Mouse (Mus musculus): ENCODE measurements around the gene Cyp26a1.
A peak's percentile ranks its signal among the peaks of the same experiment; 100 is the strongest.

Gene Cyp26a1

DNA sequence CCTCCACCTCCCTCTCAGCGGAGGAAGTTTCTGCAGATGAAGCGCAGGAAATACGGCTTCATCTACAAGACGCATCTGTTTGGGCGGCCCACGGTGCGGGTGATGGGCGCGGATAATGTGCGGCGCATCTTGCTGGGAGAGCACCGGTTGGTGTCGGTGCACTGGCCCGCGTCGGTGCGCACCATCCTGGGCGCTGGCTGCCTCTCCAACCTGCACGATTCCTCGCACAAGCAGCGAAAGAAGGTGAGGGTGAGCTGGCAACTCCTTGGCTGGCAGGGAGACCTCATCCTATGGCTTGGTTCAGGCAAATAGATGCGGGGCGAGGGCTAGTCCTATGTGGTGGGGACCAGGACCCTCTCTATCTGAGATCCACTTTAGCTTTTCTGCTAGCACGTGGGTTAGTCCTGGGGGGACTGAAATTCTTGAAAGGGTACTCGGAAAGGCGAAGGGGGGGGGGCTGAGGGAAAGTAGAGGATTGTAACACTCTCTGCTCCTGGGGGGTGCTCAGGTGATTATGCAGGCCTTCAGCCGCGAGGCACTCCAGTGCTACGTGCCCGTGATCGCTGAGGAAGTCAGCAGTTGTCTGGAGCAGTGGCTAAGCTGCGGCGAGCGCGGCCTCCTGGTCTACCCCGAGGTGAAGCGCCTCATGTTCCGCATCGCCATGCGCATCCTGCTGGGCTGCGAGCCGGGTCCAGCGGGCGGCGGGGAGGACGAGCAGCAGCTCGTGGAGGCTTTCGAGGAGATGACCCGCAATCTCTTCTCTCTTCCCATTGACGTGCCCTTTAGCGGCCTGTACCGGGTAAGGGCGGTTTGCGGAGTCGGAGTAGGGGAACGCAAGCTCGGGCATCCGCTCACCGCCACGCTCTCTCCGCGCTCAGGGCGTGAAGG is 919 bp downstream of the Cyp26a1 start:
- DNase-seq (ENCODE audit: low spot score in 2 of 2), result no peak

DNA sequence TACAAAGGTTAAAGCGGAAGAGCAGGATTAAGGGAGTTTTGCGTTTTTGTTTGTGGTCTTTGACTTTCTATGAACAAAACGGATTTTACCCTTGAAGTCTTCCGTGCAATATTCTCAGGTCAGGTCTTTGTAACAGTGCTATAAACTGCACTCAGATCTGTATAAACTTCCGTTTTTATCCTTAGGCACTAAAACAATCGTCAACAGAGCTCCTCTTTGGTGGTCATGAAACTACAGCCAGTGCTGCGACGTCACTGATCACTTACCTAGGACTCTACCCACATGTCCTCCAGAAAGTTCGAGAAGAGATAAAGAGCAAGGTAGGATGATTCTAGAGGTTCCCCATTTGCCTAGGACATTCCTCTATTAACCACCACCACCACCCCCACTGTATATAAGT is 2.1 kb downstream of the Cyp26a1 start:
- DNase-seq (ENCODE audit: low spot score in 2 of 2), result no peak

DNA sequence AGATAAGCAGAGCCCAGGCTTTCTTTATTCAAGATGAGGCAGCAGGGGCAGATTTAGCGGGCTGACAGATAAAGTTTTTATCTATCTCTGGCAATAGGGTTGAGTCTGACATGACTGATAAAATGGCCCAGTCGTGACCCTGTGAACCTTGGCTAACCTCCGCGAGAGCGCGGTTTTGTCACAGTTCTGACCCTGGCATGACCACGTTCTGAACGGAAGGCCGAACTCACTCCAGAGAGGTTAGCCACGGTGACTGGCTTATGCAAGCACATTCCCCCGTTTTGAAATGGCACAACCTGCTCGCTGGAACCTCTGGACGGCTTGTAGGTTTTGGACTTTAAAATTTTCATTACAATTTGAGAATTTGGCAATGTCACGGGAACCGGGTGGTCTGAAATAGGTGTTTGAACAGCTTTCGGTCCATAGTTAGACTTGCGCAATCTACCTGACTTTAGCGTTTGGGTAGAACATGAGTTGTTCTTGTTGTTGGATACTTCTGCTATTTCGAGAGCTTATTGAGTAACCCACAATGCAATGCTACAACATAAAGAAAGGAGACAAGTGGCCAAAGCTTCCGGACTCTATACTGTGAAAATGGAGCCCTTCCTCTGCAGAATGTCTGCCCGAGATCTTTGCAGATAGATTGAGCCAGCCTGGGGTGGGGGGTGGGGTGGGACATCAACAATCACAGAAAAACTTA is 4.9 kb downstream of the Cyp26a1 start:
- DNase-seq (ENCODE audit: low spot score in 2 of 2), result no peak

DNA sequence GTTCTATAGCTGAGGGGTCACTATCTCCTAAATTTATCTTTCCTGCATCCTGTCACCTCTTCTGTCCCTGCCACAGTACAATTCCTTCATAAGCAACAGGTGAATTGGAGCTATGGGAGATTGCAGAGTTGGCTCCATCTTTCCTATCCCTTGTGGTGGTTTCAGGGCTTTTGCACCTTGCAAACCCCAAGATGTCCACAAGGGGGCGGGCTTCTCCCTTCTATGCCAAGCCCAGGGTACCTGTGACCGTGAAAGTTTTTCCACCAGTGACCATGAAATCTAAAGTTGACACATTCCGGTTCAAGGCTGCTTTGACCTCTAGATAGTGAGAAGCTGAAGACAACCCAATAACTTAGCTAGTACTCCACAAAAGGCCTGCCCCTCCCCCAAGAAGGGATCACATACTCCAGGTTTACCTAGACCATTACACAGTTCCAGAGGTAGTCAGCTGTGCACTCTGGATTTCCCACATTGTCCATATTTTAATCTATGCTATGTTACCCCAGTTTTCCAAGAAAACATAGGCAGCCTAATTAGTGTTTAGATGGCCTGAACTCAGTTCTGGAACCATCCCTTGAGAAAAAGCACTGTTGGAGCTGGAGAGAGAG is 6.4 kb downstream of the Cyp26a1 start:
- DNase-seq (ENCODE audit: low spot score in 2 of 2), result peak; percentile 35 to 59

DNA sequence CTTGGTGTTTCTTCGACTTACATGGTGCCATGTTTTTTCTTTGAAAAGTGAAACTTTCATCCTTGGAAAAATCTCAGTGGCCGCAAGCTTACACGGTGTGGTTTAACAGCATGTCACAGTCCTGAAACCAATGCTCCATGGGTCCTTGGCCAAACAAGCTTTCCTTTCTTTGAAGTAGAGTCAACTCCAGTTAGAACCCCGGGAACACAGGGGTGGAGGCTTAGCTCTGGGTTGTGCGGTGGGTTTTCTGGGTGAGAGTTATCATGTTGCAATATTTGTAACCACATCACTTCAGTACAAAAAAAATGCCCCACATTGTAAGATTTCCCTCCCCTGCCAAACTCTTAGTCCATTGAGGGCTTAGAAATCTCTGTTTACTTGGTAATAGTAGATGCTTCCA is 8.1 kb downstream of the Cyp26a1 start:
- no peak for DNase-seq (ENCODE audit: low spot score in 2 of 2)

DNA sequence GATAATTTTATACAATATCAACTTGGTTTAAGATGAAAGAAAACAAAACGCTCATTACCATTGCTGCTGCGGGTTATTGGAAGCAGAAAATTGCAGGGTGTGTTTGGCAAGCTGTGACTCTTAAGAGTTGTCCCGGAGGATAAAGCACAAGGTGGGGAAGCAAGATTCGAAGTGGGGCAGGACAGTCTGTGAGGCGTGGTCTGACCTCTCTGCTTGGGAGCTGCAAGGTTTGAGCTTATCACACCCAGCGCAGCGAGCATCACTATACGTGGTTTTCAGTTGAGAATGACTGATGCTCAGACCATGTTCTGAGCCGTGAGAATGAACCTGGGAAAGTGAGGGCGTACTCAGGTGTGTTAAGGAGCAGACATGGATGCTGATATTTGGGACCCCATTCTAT is 17.1 kb downstream of the Cyp26a1 start:
- no peak for DNase-seq (ENCODE audit: low spot score in 2 of 2)

DNA sequence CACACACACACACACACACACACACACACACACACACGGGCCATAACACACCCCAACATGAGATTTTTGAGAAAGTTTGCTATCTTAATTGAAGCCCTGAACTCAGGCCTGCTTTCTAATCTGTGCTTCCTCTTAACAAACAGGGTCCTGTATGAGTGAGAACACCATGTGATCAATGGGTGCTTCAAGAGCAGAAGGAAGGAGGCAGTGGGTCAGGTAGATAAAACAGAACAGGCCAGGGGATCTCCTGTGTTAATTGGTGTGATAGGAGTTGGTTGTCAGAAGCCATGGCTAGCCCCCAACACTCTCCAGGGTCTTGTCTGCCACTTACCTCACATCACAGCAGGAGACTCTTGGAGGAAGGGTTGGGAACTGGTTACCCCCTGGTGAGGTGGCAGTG is 18.4 kb downstream of the Cyp26a1 start:
- DNase-seq (ENCODE audit: low spot score in 2 of 2), result no peak

DNA sequence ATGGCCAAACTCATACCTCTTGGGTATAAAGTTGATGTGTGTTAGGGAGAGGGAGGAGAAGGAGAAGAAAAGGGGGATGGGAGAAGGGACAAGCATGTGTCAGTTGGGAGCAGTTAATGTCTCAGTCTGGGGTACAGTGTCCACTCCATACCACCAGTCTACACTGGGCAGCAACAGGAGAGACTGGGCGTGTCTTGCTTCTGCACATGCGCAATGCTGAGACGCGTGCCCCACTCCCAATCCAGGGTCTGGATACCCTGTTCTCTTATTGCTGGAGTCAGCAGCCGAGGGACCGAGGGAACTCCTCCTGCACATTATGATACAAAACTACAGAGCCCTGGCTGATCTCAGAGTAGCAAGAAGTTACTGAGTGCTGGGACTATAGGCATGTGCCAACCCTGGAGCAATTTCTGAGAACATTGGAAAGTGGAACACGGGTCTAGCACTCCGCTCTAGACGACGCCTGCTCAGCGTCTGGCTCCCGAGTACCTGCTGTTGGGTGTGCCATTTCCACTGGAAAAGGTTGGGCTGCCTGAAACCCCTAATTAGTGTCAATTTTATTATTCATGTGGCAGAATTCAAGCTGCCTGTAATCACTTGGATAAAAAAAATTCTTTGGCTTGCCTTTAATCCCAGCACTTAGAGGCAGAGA is 19.1 kb downstream of the Cyp26a1 start:
- DNase-seq (ENCODE audit: low spot score in 2 of 2), result no peak

DNA sequence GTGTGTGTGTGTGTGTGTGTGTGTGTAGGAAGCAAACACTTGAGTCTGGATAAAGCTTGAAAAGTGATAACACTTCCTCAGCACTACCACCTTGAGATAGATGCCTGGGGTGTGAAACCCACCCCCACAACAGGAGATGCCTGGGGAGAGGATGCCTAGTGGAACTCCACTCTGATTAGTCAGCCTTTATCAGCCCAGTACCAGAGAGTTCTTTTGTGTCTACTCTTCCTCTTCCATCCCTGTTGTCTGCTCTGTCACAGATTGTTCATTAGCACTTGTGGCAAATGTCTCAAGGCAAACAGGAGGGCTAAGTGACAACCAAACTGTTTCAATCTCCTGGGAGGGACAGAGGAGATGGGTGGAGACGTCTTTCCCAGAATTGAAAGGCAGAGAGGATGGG is 21.6 kb downstream of the Cyp26a1 start:
- no peak for DNase-seq (ENCODE audit: low spot score in 2 of 2)

DNA sequence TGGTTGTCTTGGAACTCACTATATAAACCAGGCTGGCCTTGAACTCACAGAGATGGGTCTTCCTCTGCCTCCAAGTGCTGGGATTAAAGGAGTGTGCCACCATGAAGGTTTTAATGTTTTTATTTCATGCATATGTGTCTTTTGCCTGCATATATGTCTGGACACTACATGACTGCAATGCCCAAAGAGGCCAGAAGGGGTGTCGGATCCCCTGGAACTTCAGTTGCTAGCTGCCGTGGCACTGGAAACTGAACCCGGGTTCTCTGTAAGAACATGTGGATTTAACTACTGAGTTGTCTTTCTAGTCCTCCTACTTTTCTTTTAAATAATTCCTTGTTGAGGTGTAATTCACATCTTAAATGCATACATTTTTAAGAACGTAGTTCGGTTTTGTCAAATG is 27.0 kb downstream of the Cyp26a1 start:
- no peak for DNase-seq (ENCODE audit: low spot score in 2 of 2)

DNA sequence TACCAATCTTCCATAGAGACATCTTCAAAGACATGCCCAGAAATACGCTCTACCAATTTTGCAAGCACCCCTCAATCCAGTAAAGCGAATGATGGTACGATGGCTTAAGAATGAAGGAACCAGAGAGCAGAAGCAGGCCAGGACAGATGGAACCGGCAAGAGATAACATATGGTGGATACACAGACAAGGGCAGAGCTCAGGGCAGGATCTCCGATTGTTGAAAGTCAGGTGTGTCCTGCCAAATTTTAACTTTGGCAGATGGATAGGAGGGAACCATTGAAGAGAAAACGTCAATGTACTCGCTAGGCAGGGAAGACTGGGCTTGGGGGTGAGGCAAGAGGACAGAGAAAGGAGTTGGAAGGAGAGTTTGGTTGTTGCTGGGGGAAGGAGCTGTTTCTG is 29.0 kb downstream of the Cyp26a1 start:
- no peak for DNase-seq (ENCODE audit: low spot score in 2 of 2)

DNA sequence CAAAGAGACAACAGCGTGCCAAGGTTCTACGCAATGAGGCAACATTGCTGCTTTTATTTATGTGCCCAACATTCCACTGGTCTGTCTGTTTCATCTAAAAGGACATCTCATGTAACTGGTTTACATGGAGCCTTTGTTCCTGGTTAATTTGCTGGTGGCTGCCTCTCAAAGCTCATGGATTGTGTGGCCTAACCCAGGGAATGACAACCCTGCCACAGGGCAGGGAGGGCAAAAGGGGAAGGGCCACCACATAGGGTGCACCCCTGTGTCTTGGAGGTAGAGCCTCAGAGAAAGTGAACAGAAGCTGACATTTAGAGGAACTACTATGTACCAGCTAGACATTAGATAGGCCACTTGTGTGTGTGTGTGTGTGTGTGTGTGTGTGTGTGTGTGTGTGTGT is 29.8 kb downstream of the Cyp26a1 start:
- no peak for DNase-seq (ENCODE audit: low spot score in 2 of 2)

DNA sequence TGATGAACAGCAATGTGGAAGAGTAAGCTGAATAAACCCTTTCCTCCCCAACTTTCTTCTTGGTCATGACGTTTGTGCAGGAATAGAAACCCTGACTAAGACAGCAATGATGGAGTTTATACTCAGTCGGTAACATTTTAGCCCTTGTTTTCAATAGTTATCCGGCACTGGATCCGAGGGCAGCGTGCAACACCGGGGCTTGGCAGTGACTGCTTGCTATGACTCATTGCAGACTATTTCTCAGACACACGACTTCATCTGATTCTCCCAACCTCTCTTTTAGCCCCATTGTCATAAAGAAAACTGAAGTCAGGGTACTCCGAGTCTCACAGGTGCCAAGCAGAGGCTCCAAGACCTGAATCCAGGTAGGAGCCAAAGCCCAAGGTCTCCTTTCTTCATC is 37.8 kb downstream of the Cyp26a1 start:
- DNase-seq (ENCODE audit: low spot score in 2 of 2), result no peak

DNA sequence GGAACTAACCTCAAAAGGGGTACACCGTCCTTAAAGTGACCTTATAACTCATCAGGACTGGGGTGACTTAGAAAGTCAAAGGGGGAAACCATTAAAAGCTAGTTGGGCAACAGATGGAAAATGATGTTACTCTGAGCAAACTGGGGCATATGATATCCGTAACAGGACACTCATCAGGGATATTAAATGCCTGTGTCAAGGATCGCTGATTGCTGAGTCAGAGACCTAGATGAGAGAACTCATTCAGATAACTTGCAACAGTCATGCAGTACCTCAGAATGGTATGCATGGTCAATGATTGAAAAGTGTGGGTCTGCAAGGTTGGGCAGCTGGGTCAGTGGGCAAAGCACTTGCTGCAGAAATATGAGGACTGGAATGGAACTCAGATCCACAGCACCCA is 41.0 kb downstream of the Cyp26a1 start:
- DNase-seq (ENCODE audit: low spot score in 2 of 2), result no peak

DNA sequence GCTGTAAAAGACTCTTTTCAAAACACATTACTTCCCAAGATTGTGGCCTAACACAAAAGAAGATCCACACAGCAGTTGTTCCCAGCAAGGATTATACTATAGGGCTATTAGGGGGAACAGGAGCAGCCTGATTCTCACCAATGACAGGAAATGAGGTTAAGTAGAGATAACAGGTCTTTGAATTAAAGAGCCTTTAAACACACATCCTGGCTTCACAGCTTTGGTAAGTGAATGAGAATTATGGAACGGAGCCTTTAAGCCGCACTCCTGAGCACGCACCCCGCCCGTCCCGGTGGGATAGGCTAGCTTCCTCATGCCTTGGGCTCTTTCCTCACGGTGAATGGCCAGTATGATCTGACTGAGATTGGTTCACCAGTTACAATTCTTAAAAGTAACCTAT is 42.4 kb downstream of the Cyp26a1 start:
- DNase-seq (ENCODE audit: low spot score in 2 of 2), result no peak

All from frontal cortex, postnatal 10 days (tissue).